Mouse (Mus musculus) CH12.LX (cell line): Measurements from ENCODE around the gene Gm20388. TPM values are rescaled to one million over a fixed set of nuclear protein-coding genes. Genes with fewer than 3 reads are reported as not detected.

ENCODE experiments used
- DNase-seq: peaks from one replicate; pipeline ENCODE4 v3.0.0-alpha.2; 2013; ENCODE audit errors: extremely low read depth
- H3K27ac ChIP-seq: 2 replicates; pipeline ENCODE4 v1.5.1; 2012; ENCODE audit warnings: low read depth, mild to moderate bottlenecking, control low read depth, moderate library complexity; ENCODE audit not compliant: insufficient read depth
- H3K27me3 ChIP-seq: replicated peaks from 2 replicates; pipeline ENCODE3; 2012; ENCODE audit warnings: inconsistent platforms
- H3K36me3 ChIP-seq, 2 experiments: replicated peaks in 1 of 2; 2 replicates each; pipeline versions ENCODE3 to v1.6.1; 2012; ENCODE audit warnings: inconsistent platforms in 1 of 2, low read length in 1 of 2, mild to moderate bottlenecking in 1 of 2, mixed read lengths in 1 of 2, moderate library complexity in 1 of 2; ENCODE audit not compliant: control insufficient read depth in 1 of 2, insufficient read depth in 1 of 2
- H3K4me1 ChIP-seq, 2 experiments: 2 replicates each; pipeline ENCODE4 v1.6.1; 2012; ENCODE audit warnings: inconsistent platforms in 1 of 2, moderate library complexity in 1 of 2; ENCODE audit not compliant: insufficient read depth in 2 of 2, control insufficient read depth in 1 of 2
- H3K4me2 ChIP-seq: 2 replicates; pipeline ENCODE4 v1.6.1; 2012; ENCODE audit warnings: low read depth, mild to moderate bottlenecking, control low read depth; ENCODE audit not compliant: poor library complexity, insufficient read depth, severe bottlenecking
- H3K4me3 ChIP-seq, 3 experiments: fragments of 150-350 bp in 1 of 3; sonication (generic) in 1 of 3; replicated peaks in 1 of 3; 2 replicates each; pipeline versions ENCODE3 to v1.5.1; 2011 to 2012; ENCODE audit warnings: low read depth in 2 of 3, low read length in 2 of 3, mild to moderate bottlenecking in 2 of 3, moderate library complexity in 2 of 3, control low read depth in 1 of 3, improper control_type of control experiment in 1 of 3, inconsistent platforms in 1 of 3, mixed read lengths in 1 of 3; ENCODE audit not compliant: poor library complexity in 1 of 3
- H3K79me2 ChIP-seq: replicated peaks from 2 replicates; pipeline ENCODE4 v1.6.1; 2012; ENCODE audit warnings: mild to moderate bottlenecking, moderate library complexity; ENCODE audit not compliant: control insufficient read depth, poor library complexity, insufficient read depth, severe bottlenecking; ENCODE audit errors: extremely low read depth
- H3K9ac ChIP-seq: 2 replicates; pipeline ENCODE4 v1.6.1; 2012; ENCODE audit warnings: low read depth, mild to moderate bottlenecking, control low read depth, moderate library complexity; ENCODE audit not compliant: insufficient read depth
- H3K9me3 ChIP-seq: replicated peaks from 2 replicates; pipeline ENCODE3; 2012; ENCODE audit warnings: low read length, inconsistent platforms, mixed read lengths
- CHD1 ChIP-seq: IDR thresholded peaks from 2 replicates; pipeline ENCODE4 v1.6.1; 2012; ENCODE audit warnings: low read depth, low read length, improper control_type of control experiment, inconsistent platforms
- CHD2 ChIP-seq: IDR thresholded peaks from 2 replicates; pipeline ENCODE4 v1.6.1; 2011; ENCODE audit warnings: low read length, improper control_type of control experiment
- CTCF ChIP-seq, 2 experiments: IDR thresholded peaks in 1 of 2; conservative IDR thresholded peaks in 1 of 2; 2 replicates each; pipeline ENCODE4 v1.5.1; 2011 to 2012; ENCODE audit warnings: low read depth in 2 of 2, low read length in 2 of 2, improper control_type of control experiment in 1 of 2, inconsistent platforms in 1 of 2, mild to moderate bottlenecking in 1 of 2, moderate library complexity in 1 of 2
- E2F4 ChIP-seq: IDR thresholded peaks from 2 replicates; pipeline ENCODE4 v1.6.1; 2011; ENCODE audit warnings: low read depth, low read length, improper control_type of control experiment; ENCODE audit not compliant: insufficient replicate concordance
- ELF1 ChIP-seq: IDR thresholded peaks from 2 replicates; pipeline ENCODE4 v1.6.1; 2014; ENCODE audit warnings: low read depth, mild to moderate bottlenecking, inconsistent platforms, low read length, improper control_type of control experiment
- ETS1 ChIP-seq: conservative IDR thresholded peaks from 2 replicates; pipeline ENCODE4 v1.6.1; 2012; ENCODE audit warnings: low read depth, mild to moderate bottlenecking, inconsistent platforms, low read length, improper control_type of control experiment, moderate library complexity
- HCFC1 ChIP-seq: IDR thresholded peaks from 2 replicates; pipeline ENCODE4 v1.6.1; 2012; ENCODE audit warnings: low read depth, mild to moderate bottlenecking, inconsistent platforms, low read length, improper control_type of control experiment
- IRF4 ChIP-seq: IDR thresholded peaks from 2 replicates; pipeline ENCODE4 v1.6.1; 2014; ENCODE audit warnings: low read depth, mild to moderate bottlenecking, inconsistent platforms, low read length, improper control_type of control experiment
- JUND ChIP-seq: conservative IDR thresholded peaks from 2 replicates; pipeline ENCODE4 v1.6.1; 2011; ENCODE audit warnings: low read depth, low read length, improper control_type of control experiment
- MAFK ChIP-seq: IDR thresholded peaks from 2 replicates; pipeline ENCODE4 v1.6.1; 2011; ENCODE audit warnings: low read length, improper control_type of control experiment; ENCODE audit not compliant: insufficient replicate concordance
- MAX ChIP-seq: IDR thresholded peaks from 2 replicates; pipeline ENCODE4 v1.6.1; 2011; ENCODE audit warnings: low read length, improper control_type of control experiment
- MAZ ChIP-seq: IDR thresholded peaks from 2 replicates; pipeline ENCODE4 v1.6.1; 2012; ENCODE audit warnings: low read depth, mild to moderate bottlenecking, inconsistent platforms, low read length, improper control_type of control experiment, moderate library complexity
- MEF2A ChIP-seq: IDR thresholded peaks from 2 replicates; pipeline ENCODE4 v1.6.1; 2014; ENCODE audit warnings: low read depth, mild to moderate bottlenecking, inconsistent platforms, low read length, improper control_type of control experiment, borderline replicate concordance
- MXI1 ChIP-seq: IDR thresholded peaks from 2 replicates; pipeline ENCODE4 v1.6.1; 2011; ENCODE audit warnings: mild to moderate bottlenecking, low read depth, low read length, improper control_type of control experiment
- NELFE ChIP-seq: IDR thresholded peaks from 2 replicates; pipeline ENCODE4 v1.6.1; 2011; ENCODE audit warnings: low read depth, low read length, improper control_type of control experiment
- POLR2AphosphoS2 ChIP-seq: IDR thresholded peaks from 2 replicates; pipeline ENCODE4 v1.6.1; 2011; ENCODE audit warnings: low read depth, low read length, improper control_type of control experiment
- RAD21 ChIP-seq: IDR thresholded peaks from 2 replicates; pipeline ENCODE4 v1.6.1; 2011; ENCODE audit warnings: low read depth, mild to moderate bottlenecking, low read length, improper control_type of control experiment, moderate library complexity
- RCOR1 ChIP-seq: conservative IDR thresholded peaks from 2 replicates; pipeline ENCODE4 v1.6.1; 2012; ENCODE audit warnings: low read depth, mild to moderate bottlenecking, inconsistent platforms, low read length, improper control_type of control experiment
- SIN3A ChIP-seq: IDR thresholded peaks from 2 replicates; pipeline ENCODE4 v1.6.1; 2012; ENCODE audit warnings: low read length, improper control_type of control experiment, inconsistent platforms
- SMC3 ChIP-seq: IDR thresholded peaks from 2 replicates; pipeline ENCODE4 v1.6.1; 2011; ENCODE audit warnings: low read depth, low read length, improper control_type of control experiment
- TBP ChIP-seq: conservative IDR thresholded peaks from 2 replicates; pipeline ENCODE4 v1.6.1; 2011; ENCODE audit warnings: low read depth, low read length, improper control_type of control experiment
- UBTF ChIP-seq: IDR thresholded peaks from 2 replicates; pipeline ENCODE4 v1.6.1; 2012; ENCODE audit warnings: low read depth, mild to moderate bottlenecking, inconsistent platforms, low read length, improper control_type of control experiment, moderate library complexity
- USF1 ChIP-seq: IDR thresholded peaks from 2 replicates; pipeline ENCODE4 v1.6.1; 2014; ENCODE audit warnings: low read depth, mild to moderate bottlenecking, inconsistent platforms, low read length, improper control_type of control experiment
- ZC3H11A ChIP-seq: IDR thresholded peaks from 2 replicates; pipeline ENCODE4 v1.6.1; 2012; ENCODE audit warnings: low read depth, mild to moderate bottlenecking, inconsistent platforms, low read length, improper control_type of control experiment
- ZKSCAN1 ChIP-seq: IDR thresholded peaks from 2 replicates; pipeline ENCODE4 v1.6.1; 2012; ENCODE audit warnings: low read depth, inconsistent platforms, low read length, improper control_type of control experiment, borderline replicate concordance
- ZNF384 ChIP-seq: IDR thresholded peaks from 2 replicates; pipeline ENCODE4 v1.6.1; 2012; ENCODE audit warnings: low read depth, low read length, improper control_type of control experiment, inconsistent platforms
- dilution Hi-C: fragments of 300-500 bp; cut with MboI; formaldehyde crosslinking; loops from 2 replicates; pipeline ENCODE4 v1.14.3; 2020; ENCODE audit warnings: low sequenced_read_pairs; ENCODE audit not compliant: extremely low pct_unique_long_range_greater_than_20kb, extremely low pct_ligation_motif_present
- in situ Hi-C: fragments of 300-500 bp; cut with MboI; formaldehyde crosslinking; loops from 3 replicates; pipeline ENCODE4 v1.14.3; 2019; ENCODE audit warnings: low sequenced_read_pairs, low pct_ligation_motif_present, low pct_unique_long_range_greater_than_20kb, mixed read lengths
- polyA plus RNA-seq: library from polyadenylated mRNA; unstranded; fragments of >175 nt; gene quantifications from 2 replicates; pipeline ENCODE4 v1.2.1, GENCODE M21; 2012; ENCODE audit warnings: low read depth; ENCODE audit not compliant: insufficient read length
- total RNA-seq, 2 experiments: library from RNA; depleted of rRNA; stranded (reverse); fragments of 300-350 nt in 1 of 2; fragments of >200 nt in 1 of 2; gene quantifications; 2 replicates each; pipeline ENCODE4 v1.2.3; 2012 to 2014

Gm20388 gene
- total and polyA plus RNA-seq, 3 experiments: 14.8 to 26.3 (median 22.2) TPM

DNA sequence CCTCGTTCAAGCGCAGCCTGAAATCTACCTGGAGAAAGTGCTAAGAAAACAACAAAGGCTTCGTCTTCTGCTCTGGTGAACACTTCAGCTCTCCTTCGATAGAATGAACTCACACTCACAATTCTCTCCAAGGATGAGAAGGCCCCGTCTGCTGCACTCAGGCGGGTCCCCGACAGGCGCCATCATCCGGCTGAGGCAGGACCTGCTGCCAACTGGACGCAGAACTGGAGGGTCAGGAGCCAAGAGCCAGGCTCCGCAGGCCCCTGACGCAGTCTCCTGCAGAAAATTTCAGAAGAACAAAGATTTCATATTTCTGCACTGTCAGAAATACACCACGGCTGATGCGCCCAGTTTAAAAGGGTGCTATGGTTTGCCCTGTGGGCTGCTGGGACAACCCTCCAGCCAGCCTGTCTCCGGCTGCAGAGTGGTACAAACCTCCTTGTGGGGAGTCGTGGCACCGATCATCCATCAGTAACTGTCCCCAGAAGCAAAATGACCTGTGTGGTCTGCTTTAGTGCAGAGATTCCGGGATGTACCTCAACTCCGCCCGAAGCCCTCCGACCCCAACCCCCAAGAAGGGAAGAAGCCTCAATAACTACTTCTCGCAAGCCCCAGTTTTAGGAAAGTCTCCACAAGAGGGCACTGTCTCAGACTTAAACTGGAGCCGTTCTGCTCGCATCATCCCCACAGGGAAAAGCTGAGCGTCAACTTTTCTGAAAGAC is 3732.8 kb downstream of the Gm20388 start:
- Histone ChIP-seq H3K36me3 (no peaks in the 10 kb centered on the region), H3K4me3 (no peak overlapping the region), H3K27me3 (peaks cover 58% of the 10 kb centered on the region), H3K79me2 (no peaks in the 10 kb centered on the region), H3K4me2 (peak overlapping the region; percentile 16; the same call in 1 of the 2 replicates), H3K4me1 (peaks cover 10% of the 10 kb centered on the region in 2 experiments), H3K9ac (no peak overlapping the region), H3K9me3 (peaks cover 5% of the 10 kb centered on the region), H3K27ac (no peak overlapping the region)
- no peak for TF ChIP-seq JUND
- peak; percentile 70 for TF ChIP-seq SMC3
- TF ChIP-seq CHD2: no peak
- TF ChIP-seq RCOR1: no peak
- no peak for TF ChIP-seq MAX
- no peak for TF ChIP-seq SIN3A
- TF ChIP-seq MAFK: no peak
- peak; percentile 44 for TF ChIP-seq RAD21
- TF ChIP-seq TBP: no peak
- no peak for TF ChIP-seq POLR2AphosphoS2
- no peak for TF ChIP-seq USF1
- peak; percentile 42 to 77; a peak in 2 of 4 replicates for TF ChIP-seq CTCF (conservative IDR thresholded peaks at IDR 0.05 in 1 of 2, IDR thresholded peaks at IDR 0.05 in 1 of 2; ENCODE audit: low read depth in 2 of 2, low read length in 2 of 2)
- TF ChIP-seq ZC3H11A: no peak
- no peak for TF ChIP-seq MAZ
- peak; percentile 57 for DNase-seq
- in situ Hi-C loops: no loop called here
- dilution Hi-C loops: no loop called here

DNA sequence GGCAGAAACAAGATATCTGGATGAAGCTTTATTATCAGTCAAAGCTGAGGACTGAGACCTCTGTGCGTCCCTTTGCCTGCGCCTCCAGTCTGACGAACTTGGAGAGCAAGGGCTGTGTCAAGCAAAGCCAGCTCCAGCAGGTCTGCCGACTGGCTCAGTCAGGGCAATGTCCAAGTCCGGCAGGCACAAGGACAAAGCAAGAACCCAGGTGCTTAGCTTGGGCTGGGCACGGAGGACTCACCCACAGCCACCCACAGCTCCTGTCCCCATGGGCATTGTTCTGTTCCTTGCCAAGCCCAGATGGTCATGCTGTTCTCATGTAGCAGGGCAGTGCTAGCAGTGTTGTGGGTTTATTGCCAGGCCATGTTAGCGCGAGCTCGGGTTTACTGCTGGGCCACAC is 3734.6 kb downstream of the Gm20388 start:
- dilution Hi-C loops: no loop called here
- no peaks in the 10 kb centered on the region for H3K79me2 ChIP-seq

More for the DNA sequence above, 3734.6 kb downstream of the Gm20388 start:
- no peak overlapping the region for H3K4me3 ChIP-seq
- no peak overlapping the region for H3K27ac ChIP-seq
- H3K9me3 ChIP-seq: peaks cover 2% of the 10 kb centered on the region
- TF ChIP-seq UBTF: no peak
- TF ChIP-seq CTCF (conservative IDR thresholded peaks at IDR 0.05 in 1 of 2, IDR thresholded peaks at IDR 0.05 in 1 of 2; ENCODE audit: low read depth in 2 of 2, low read length in 2 of 2): no peak
- TF ChIP-seq POLR2AphosphoS2: no peak
- no peak for TF ChIP-seq ELF1
- no peak for TF ChIP-seq CHD1
- TF ChIP-seq RCOR1: no peak
- TF ChIP-seq MEF2A: no peak
- TF ChIP-seq ZKSCAN1: no peak
- no peak for TF ChIP-seq MXI1
- no peak for TF ChIP-seq ZC3H11A
- no peak for TF ChIP-seq CHD2
- no peak for TF ChIP-seq HCFC1
- TF ChIP-seq ETS1: no peak
- TF ChIP-seq NELFE: no peak
- no peak for TF ChIP-seq E2F4
- no peak for TF ChIP-seq SMC3
- no peak for TF ChIP-seq USF1
- no peak for TF ChIP-seq IRF4
- no peak for TF ChIP-seq ZNF384
- in situ Hi-C loops: no loop called here
- no peaks in the 10 kb centered on the region for H3K36me3 ChIP-seq
- H3K4me1 ChIP-seq: peaks cover 10% of the 10 kb centered on the region in 2 experiments
- H3K9ac ChIP-seq: no peak overlapping the region
- H3K27me3 ChIP-seq: peaks cover 66% of the 10 kb centered on the region
- H3K4me2 ChIP-seq: no peak overlapping the region
- DNase-seq: no peak
